Mouse (Mus musculus): ENCODE data around the gene Tnks1bp1.

GRCm38 (mm10) chr2:85106941-85107340, 59.1 kb downstream of the Tnks1bp1 start:
- TF ChIP-seq CTCF (IDR thresholded peaks at IDR 0.05; ENCODE audit: control insufficient read depth, insufficient read depth, low read length) (no peak), POLR2A (IDR thresholded peaks at IDR 0.05; ENCODE audit: borderline replicate concordance, control insufficient read depth, low read depth, low read length) (no peak)
